Mouse (Mus musculus) layer of hippocampus, adult 2 months (tissue): ENCODE data around the gene Sema4a. TPM values are rescaled to one million over a fixed set of nuclear protein-coding genes. Genes with fewer than 3 reads are reported as not detected.

Experiments
- DNase-seq, 2 experiments: peaks; one replicate each; pipeline ENCODE4 v3.0.0; 2022; ENCODE audit warnings: low spot score in 2 of 2
- H3K27ac ChIP-seq: fragments of 200-600 bp; 2 replicates; pipeline ENCODE4 v1.8.1; 2022
- H3K4me3 ChIP-seq: fragments of 200-600 bp; 2 replicates; pipeline ENCODE4 v1.8.1; 2022; ENCODE audit warnings: mild to moderate bottlenecking
- CTCF ChIP-seq: fragments of 200-600 bp; conservative IDR thresholded peaks from 2 replicates; pipeline ENCODE4 v1.8.1; 2022; ENCODE audit warnings: antibody characterized with exemption, mild to moderate bottlenecking, moderate library complexity
- total RNA-seq, 2 experiments: library from RNA; stranded (reverse); gene quantifications; 2 replicates each; pipeline ENCODE4 v1.2.3; 2021

Sema4a gene
- total RNA-seq, 2 experiments from 2014 or later = 37.0 to 42.9 TPM

DNA sequence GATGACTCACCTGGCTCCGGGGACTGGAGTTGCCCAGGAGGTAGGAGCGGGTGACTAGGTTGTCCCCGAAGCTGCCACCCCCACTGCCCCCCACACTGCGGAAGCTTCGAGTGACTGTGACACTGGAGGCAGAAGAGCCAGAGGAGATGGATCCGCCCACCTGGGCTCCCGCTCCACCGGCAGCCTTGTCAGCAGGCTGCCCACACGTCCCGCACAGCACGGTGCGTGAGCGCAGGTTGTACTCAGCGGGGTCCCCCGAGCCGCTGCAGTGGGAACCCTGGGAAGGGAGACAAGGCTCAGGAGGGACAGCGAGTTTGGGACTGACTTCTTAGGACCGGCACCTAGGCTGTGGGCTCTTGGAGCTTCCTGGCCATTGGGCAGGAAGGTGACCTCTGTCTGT, 21.4 kb upstream of the Sema4a start:
- no peak for TF ChIP-seq CTCF
- Histone ChIP-seq H3K4me3 (no peak overlapping the region), H3K27ac (no peak overlapping the region)
- no peak for DNase-seq

DNA sequence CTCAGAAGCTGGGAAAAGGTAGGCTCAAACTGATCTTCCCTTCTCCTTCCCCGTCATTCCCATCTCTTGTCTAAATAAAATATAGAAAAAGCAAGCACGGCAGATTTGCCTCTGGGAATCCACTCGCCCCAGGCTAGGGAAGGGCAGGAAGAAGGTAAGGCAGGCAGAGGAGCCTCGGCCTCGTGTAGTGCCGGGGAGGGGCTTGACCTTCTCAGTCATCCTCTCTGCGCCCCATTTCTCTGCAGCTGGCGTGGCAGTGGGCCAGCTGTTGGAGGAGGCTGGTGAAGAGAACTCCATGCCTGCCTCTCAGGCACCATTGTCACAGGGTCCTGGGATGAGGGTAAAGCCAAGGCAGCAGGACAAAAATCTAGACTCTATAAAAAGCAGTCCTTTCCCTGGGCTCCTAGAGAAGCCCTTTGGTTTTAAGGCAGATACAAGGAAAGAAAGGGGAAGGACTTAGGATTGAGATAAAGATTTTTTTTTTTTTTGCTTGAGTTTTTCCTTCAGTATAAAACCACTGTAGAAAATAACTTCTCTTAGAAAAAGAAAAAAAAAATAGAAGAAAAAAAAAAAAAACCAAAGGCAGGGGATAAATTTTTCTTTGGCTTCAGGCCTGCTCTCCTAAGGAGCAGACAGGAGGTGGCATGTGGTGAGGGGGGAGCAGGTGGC, 20.5 kb upstream of the Sema4a start:
- H3K27ac ChIP-seq = no peak overlapping the region
- TF ChIP-seq CTCF = no peak
- H3K4me3 ChIP-seq = no peak overlapping the region
- no peak for DNase-seq

DNA sequence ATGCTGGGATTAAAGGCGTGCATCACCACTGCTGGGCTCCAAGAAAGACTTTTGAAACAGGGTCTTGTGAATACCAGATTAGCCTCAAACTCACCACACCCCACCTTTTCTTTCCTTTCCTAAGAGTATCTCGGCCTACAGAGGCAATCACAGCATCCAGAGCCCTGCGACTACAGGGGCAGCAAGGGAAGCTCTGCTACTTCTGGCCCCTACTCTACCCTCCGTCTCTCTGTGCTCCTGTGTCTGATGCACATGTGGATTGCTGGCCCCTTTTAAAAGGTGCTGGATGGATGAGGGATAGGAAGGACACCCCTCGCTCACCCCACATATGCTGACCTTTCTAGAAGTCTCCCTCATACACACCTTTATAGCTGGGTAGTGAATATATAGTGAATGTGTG, 19.7 kb upstream of the Sema4a start:
- H3K4me3 ChIP-seq = no peak overlapping the region
- TF ChIP-seq CTCF = no peak
- no peak overlapping the region for H3K27ac ChIP-seq
- DNase-seq = no peak

DNA sequence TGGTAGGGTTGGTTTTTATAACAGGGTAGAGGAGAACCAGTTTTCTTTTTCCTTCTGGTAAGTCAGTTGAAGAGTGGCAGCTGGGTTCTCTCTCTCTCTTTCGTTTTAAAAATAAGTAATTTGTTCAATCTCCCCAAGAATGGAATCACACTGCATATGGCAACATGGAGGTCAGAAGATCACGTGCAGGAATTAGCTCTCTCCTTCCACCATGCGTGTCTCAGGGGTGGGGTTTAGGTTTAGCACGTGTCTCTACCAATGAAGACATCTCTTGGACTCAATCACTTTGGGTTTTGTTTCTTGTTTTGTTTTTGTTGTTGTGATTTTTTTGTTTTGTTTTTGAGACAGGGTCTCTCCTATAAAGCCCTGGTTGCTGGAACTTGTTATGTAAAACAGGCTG, 18.8 kb upstream of the Sema4a start:
- Histone ChIP-seq H3K4me3 (no peak overlapping the region), H3K27ac (no peak overlapping the region)
- DNase-seq = no peak
- TF ChIP-seq CTCF = no peak

DNA sequence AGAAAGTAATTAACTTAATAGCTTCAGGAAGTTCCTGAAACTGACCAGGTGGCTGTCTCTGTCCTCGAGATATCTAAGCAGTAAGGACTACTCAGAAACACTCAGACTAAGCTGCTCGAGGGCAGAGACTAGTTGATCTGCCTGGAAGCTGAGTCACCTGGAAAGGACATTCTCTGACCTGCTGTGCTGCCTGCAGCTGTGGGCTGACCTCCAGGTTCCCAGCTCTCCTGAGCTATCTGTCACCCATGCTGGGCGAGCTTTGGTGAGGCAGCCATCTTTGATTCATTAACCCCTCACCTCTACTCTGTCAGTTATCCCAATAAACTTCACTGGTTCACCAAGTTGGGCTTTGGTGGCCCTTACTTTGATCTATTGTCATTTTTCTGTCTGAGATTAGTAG, 18.2 kb upstream of the Sema4a start:
- no peak overlapping the region for H3K4me3 ChIP-seq

DNA sequence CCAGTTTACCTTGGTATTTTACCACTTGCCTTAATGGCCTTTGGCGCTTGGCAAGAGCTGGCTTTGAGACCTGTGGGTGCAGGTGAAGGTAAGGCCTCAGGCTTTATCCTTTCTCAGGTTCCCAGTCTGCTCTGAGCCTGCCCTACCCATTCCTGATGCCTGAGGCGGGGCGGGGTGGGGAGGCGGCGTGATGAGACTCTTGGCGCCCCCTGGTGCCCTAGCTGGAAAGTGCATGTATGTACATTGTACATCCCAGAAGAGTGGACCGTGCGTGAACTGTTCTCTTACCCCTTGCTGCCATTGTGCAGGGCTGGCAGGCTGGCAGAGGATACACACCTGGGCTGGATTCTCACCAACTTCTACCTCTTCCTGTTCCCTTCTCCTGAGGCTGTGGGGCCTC, 16.8 kb upstream of the Sema4a start:
- TF ChIP-seq CTCF = peak; percentile 99
- no peak overlapping the region for H3K4me3 ChIP-seq
- peak in 1 of 2 experiments; percentile 81 for DNase-seq
- H3K27ac ChIP-seq = no peak overlapping the region

More for the DNA sequence above, 18.2 kb upstream of the Sema4a start:
- H3K27ac ChIP-seq = no peak overlapping the region
- no peak for TF ChIP-seq CTCF
- DNase-seq = no peak

DNA sequence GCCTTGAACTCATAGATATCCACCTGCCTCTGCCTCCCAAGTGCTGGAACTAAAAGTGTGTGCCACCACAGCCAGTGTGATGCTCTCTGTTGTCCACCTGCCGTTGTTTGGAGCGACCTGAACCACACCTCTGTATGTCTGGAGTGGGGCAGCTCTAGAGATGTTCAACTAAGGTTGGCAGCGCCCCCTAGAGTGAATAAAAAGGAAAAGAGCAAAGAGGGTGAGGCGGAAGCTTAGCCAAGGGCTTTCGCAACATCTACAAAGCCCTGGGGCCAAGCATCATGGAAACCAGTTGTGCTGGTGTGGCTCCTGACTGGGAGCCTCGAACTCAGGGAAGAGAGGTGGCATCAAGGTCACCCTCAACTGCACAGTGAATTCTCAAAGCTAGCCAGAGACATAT, 15.4 kb upstream of the Sema4a start:
- H3K27ac ChIP-seq = no peak overlapping the region
- TF ChIP-seq CTCF = peak; percentile 35; the same call in 1 of the 2 replicates
- no peak overlapping the region for H3K4me3 ChIP-seq
- DNase-seq = no peak

DNA sequence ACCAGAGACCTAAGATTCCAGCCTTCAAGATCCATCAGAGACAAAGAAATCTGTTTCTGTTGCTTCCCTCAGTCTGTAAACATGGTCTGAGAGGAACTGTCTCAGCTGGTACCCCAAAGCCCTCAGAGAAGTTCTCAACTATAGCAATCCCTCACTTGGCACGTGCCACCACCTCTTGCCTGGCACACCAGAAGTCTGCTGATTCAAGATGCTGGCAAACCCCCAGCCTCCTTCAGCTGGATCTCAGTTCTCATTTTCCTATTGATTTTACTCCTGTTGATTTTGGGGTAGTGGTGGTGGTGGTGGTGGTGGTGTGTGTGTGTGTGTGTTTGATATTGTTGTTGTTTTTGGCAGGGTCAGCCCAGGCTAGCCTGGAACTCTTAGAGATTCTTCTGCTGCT, 12.6 kb upstream of the Sema4a start:
- no peak for DNase-seq
- TF ChIP-seq CTCF = no peak
- no peak overlapping the region for H3K4me3 ChIP-seq
- no peak overlapping the region for H3K27ac ChIP-seq

DNA sequence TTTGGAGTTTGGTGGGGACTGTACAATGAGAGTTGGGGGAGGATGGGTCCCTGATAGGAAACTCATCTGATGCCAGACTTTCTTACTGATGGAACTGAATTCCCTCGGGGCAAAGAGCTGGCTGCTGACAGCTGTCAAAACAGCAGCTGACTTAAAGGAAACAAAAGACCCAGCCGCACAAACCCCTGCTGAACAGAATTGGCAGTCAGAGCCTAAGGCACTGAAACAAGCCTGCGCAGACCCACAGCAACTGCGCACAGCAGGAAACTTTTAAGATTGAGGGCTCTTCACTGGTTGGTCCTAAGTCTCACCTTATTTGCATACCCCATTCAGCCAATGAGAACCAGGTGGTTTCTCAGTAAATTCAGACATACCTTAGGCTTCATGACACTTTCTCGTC, 12.0 kb upstream of the Sema4a start:
- no peak for DNase-seq
- no peak overlapping the region for H3K4me3 ChIP-seq
- no peak for TF ChIP-seq CTCF
- H3K27ac ChIP-seq = no peak overlapping the region

DNA sequence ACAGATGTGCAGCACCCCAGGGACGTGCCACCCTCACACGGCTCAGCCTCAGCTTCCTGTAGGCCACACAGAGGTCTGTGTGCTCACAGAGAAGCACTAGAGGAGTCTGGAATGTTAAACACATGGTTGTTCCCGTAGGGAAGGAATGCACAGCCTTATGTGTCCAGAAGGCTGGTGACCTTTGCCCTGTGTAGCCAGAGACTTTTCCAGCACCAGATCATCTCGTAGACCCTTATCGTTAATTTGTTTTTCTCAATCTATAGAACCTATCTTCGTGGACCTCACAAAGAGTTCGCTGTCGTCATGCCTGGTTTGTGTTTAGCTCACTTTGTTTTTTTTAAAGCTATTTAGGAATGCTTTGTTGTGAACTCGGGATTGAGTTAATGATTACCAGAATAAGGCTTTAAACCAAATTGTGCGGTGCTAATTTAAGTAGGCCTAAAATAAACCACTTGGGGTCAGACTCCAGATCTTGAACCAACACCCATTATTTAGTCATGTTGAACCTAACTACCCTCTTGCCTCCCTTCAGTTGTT, 10.0 kb upstream of the Sema4a start:
- no peak overlapping the region for H3K4me3 ChIP-seq
- no peak for DNase-seq
- TF ChIP-seq CTCF = no peak
- H3K27ac ChIP-seq = no peak overlapping the region

DNA sequence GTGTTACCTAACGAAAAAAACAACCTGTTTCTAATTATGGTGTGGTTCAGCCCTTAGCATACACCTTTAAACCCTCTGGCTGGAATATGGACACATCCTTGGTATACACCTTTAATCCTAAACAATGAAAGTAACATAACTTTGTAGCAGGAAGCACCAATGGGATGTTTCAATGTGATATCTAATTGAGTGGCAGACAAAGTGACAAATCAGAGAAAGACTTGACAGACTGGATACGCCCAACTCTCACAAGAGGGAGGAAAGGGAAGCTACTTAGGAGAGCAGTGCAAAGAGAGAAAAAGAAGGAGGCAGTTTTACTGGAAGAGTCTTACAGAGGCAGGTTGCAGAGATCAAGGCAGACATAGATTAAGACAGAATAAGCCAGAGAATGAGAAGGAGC, 8.5 kb upstream of the Sema4a start:
- TF ChIP-seq CTCF = no peak
- H3K4me3 ChIP-seq = no peak overlapping the region
- no peak for DNase-seq
- H3K27ac ChIP-seq = no peak overlapping the region

DNA sequence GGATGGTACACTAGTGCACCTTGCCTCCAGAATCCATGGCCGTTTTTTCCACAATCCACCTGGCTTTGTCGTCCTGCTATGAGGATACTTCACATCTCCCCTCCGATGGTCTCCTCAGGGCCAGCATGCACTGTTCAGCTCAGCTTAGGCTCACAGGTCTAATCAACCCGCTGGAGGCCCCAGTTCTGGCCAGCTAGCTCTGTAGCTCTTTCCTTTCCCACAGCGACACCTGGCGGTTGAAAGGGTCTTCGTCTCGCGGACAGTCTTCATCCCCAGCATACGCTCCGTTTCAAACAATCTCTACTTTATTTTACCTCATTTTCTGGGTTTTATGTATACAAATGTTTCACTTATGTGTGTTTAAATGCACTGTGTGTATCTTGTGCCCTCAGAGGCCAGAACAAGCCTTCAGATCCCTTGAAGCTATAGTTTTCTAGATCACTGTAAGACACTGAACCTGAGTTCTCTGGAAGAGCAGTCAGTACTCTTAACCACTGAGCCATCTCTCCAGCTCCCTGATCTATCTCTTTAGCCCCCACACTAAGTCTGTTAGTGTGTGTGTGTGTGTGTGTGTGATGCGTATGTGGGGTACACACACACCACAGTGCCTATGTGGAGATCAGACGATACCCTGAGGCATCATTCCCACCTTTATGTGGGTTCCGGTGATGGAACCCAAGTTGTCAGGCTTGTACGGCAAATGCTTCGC, 6.3 kb upstream of the Sema4a start:
- DNase-seq = peak; percentile 82 to 94
- H3K27ac ChIP-seq = no peak overlapping the region
- no peak overlapping the region for H3K4me3 ChIP-seq
- TF ChIP-seq CTCF = peak; percentile 93

DNA sequence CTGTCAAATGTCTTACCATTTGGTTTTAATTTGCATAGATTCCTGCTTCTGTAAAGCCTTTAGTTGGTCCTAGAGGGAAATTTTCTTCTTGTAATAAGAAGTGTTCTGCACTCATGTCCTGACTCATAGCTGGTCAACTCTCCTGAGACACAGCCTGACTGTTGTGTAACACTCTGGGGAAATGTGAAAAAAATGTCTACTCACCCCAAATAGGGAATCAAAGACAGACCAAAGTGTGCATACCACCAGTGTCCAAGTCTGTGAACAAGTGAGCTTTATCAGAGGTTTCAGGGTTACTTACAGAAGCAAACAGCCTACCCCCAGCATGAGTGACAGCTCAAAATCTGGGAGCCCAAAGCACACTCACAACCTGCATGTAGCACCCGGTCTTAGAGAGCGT, 4.1 kb upstream of the Sema4a start:
- no peak for DNase-seq
- no peak overlapping the region for H3K27ac ChIP-seq
- H3K4me3 ChIP-seq = no peak overlapping the region
- TF ChIP-seq CTCF = no peak

DNA sequence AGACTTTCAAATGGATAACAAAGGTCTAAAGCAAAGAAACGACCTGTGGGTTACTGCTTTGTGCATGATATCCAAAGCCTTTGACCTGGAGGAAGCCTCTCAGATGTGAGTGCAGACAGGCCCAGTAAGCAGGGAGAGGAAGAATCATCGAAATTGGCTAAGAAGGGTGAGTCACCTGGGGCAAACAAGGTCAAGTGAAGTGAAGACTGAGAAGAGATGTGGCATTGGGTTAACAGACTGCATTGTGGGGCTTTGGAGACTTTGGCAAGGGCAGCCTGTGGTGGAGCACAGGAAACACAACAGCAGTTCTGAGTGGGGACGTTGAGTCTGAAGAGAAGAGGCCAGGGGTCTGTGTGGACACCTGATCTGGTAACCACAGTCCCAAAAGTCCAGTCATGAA, 3.4 kb upstream of the Sema4a start:
- no peak overlapping the region for H3K4me3 ChIP-seq
- no peak for DNase-seq
- no peak for TF ChIP-seq CTCF
- no peak overlapping the region for H3K27ac ChIP-seq
